Mouse (Mus musculus) mature B cell (primary cell): Measurements from ENCODE around the gene Thsd1.
"Not testable (repeated sequence)": the region's sequence is repeated elsewhere in the genome, so short reads cannot be mapped to it uniquely, and the experiment has no call there.

Experiments used
- in situ Hi-C: fragments of 300-500 bp; cut with MboI; formaldehyde crosslinking; loops from 2 replicates; pipeline ENCODE4 v1.14.3; 2019

The Thsd1 gene

DNA sequence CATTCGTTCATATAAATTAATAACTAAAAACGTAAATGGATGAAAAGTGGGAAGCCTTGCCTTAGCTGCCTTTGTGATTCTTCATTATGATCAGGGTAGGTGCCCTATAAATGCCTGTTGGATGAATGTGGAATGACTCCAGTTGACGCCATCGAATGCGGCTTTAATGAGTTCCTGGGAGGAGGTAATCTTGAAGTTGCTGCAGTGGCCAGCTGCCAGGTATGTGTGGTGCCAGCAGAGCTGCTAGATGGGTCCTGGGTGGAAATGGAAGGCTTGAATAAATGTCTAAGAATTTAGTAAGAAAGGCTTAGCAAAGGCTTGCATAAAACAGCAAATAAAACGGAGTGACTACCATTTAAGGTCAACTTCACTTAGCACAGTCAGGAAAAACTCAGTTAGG, 37.7 kb downstream of the Thsd1 start:
- in situ Hi-C loops: no loop called here

DNA sequence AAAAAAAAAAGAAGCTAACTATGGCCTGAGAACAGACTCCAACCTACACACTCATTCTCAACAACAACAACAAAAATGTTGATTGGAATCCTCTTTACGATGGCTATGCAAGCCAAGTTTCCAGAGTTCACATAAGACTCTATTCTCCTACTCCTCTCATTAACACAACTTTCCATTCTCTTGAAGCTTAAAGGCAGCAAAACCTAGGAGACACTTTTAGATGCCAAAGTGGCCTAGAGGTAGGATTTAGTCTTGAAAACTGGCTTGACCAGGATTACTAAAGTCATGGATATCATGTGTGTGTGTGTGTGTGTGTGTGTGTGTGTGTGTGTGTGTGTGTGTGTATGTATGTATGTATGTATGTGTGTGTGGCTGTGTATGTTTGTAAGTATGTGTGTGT, 38.1 kb downstream of the Thsd1 start:
- in situ Hi-C loops: no loop called here

DNA sequence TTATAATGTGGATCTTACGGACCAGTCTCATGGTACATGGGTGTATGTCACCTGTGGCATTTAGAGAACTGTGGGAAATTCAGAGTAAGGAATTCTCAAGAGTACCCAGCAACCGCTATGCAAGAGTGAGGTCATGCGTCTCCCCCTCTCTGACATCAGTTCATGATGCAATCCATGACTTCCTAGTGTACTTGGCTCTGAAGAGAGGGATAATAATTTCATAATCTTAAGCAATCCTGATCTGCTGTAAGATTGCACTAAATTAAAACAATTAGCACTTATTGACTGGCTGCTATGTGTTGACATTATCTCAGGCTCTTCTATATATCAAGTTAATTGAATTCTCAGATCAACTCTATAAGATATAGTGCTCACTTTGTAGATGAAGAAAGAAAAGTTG, 39.7 kb downstream of the Thsd1 start:
- in situ Hi-C loops: no loop called here

DNA sequence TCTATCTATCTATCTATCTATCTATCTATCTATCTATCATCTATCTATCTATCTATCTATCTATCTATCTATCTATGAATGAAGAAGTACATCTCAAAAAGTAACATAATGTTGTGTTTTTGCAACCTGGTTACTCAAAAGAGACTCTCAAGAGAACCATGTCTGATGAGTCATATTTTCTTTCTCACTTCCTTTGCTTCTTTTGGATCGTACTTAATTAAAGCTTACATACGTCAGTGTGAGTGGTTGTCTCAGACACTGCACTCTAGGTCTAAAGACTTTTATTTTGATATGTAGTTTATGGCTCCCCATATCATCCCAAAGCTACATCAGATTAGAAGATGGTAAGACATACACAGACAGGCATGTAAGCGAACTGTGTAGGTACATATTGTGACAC, 46.0 kb downstream of the Thsd1 start:
- in situ Hi-C loops: no loop called here

DNA sequence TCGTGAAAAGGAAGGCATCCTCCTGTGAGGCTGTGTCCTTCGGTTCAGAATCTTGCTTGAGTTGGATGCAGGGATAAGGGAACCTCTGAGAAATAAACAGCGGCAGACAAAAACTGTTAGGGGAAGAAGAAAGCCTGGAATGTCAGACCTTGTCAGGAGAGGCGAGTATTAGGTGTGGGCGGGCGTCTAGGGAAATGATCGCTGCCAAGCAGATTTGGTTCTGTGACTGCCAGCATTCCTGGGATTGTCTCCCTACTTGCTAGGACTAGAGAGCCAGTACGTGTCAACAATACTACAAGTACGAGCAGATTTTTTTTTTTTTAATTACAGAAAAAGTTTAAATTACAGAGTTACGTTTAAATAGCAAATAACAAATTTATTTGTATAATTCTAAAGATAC, 47.5 kb downstream of the Thsd1 start:
- in situ Hi-C loops: no loop called here

DNA sequence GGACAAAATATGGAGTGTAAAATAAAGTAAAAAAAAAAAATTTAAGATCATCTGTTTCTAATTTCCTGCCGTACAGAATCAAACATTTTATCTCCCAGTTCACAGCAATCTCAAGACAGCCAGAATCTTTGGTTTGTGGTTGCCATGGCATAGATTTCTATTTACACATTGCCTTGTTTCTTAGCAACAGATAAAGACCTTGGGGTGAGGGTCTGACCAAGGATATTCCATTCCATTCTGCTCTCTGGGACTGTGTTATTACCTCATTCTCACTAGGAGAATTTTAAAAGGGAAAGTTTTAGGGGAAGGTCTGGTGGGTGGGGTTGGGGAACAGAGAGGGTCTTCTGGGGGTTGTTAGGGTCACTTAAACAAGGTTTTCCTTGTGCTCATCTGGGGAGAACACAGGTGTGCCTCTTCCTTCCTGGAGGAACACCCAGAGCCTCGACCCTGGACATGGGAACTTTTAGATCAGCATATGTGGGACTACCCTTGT, 55.9 kb downstream of the Thsd1 start, which contains the start of gene Tpte:
Gene Tpte, plus strand, starts transcription at position 443 of the 493 bp plus-strand sequence.
- in situ Hi-C loops: no loop called here

DNA sequence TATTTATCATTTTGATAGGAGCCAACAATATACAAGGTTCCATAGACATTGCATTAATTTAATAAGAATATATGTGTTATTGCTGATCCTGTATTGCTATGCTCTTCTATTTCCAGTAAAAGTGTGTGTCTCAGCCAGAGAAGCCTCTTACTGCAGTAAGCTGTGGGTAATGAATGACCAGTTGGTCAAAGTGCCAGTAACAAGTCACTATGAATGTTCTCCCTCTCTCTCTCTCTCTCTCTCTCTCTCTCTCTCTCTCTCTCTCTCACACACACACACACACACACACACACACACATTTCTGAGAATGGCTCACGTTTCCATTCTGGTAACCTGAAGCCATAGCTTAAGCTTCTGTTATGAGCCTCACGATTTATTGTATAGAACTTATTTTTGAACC, 75.2 kb downstream of the Thsd1 start:
- in situ Hi-C loops: no loop called here

DNA sequence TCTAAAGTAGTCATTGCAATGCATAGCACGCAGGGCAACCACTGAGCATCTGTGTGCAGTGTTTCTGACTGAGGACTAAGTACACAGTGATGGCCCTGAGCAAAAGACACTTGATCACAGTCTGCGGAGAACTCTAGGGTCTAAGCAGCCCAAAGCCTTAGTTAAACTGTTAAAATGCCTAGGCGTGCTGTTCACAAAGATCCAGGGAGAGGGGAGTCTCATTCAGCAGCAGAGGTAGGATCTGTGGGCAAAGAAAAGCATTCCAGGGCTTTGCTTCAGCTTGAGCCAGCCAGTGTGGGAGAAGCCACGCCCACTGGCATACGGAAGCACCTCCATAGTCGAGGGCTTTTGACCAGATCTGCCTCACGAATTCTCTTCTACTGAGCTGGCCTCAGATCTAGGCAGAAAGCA, 75.8 kb downstream of the Thsd1 start:
- in situ Hi-C loops: no loop called here

DNA sequence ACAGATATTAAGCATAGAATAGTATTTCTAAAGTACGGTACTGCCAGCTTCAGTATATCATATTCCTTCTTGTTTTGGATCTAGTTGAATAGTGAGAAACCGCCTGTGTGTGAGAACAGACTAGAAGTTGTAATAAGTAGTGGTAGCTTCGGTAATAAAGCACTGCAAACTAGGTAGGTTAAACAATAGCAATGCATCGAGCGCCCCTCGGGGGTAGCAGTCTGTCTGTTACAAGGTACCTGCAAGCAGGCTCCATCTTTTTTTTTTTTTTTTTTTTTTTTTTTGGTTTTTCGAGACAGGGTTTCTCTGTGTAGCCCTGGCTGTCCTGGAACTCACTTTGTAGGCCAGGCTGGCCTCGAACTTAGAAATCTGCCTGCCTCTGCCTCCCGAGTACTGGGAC, 76.9 kb downstream of the Thsd1 start:
- in situ Hi-C loops: not testable (repeated sequence)

DNA sequence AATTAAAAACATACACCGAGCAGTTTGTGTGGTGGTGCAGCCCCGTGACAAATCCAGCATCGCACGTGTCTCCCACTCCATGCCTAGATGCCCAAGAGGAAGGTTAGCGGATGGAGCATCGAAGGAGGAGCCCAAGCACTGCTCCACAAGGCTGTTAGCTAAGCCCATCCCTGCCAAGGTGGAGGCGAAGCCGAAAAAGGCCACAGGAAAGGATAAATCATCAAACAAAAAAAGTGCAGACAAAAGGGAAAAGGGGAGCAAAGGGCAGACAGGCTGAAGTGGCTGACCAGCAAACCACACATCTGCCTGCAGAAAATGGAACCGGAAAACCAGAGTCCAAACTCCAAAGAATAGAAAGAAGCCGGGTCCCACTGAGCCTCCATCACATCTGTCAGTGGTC, 79.9 kb downstream of the Thsd1 start:
- in situ Hi-C loops: no loop called here
